Mouse (Mus musculus) ES-E14 (cell line): Measurements from ENCODE around the gene Scamp3.

ENCODE experiments used
- CHD2 ChIP-seq: IDR thresholded peaks from 2 replicates; pipeline ENCODE4 v1.6.1; 2014; ENCODE audit warnings: mild to moderate bottlenecking, low read depth, low read length, inconsistent platforms
- HCFC1 ChIP-seq: IDR thresholded peaks from 2 replicates; pipeline ENCODE4 v1.6.1; 2012; ENCODE audit warnings: low read length, inconsistent platforms, borderline replicate concordance; ENCODE audit not compliant: insufficient read depth
- MAFK ChIP-seq: IDR thresholded peaks from 2 replicates; pipeline ENCODE4 v1.6.1; 2014; ENCODE audit warnings: mild to moderate bottlenecking, low read depth, low read length, inconsistent platforms; ENCODE audit not compliant: insufficient read depth
- ZC3H11A ChIP-seq: IDR thresholded peaks from 2 replicates; pipeline ENCODE4 v1.6.1; 2012; ENCODE audit warnings: low read depth, mild to moderate bottlenecking, inconsistent platforms, low read length, borderline replicate concordance

DNA sequence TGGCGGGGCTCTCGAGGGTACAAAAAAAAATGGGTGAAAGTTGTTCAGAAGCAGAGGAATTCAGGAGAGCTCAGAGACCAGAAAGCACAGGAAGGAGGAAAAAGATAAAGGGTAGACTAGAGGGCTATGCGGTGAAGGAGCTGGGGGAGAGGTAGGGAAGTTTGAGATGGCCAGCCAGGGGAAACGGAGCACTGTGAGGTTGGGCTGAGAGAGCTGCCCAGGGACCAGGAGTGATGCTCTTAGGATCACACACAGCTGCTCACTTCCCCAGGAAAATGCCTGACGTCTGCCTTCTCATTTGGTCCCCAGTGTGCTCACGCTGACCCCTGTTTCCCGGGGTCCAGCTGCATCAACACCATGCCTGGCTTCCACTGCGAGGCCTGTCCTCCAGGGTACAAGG lies 42.3 kb downstream of the Scamp3 start:
- TF ChIP-seq ZC3H11A, result no peak
- no peak for TF ChIP-seq CHD2
- no peak for TF ChIP-seq MAFK
- no peak for TF ChIP-seq HCFC1
